Mouse (Mus musculus) testis, adult 2 months (tissue): ENCODE data around the gene Slc25a33.

Experiments used
- CTCF ChIP-seq: fragments of 200-500 bp; IDR thresholded peaks from 2 replicates; pipeline ENCODE4 v1.5.1; 2012; ENCODE audit warnings: low read depth, mild to moderate bottlenecking, inconsistent platforms, low read length, moderate library complexity; ENCODE audit not compliant: control insufficient read depth, insufficient read depth, insufficient replicate concordance
- POLR2A ChIP-seq: fragments of 200-500 bp; IDR thresholded peaks from 2 replicates; pipeline ENCODE4 v1.6.1; 2012; ENCODE audit warnings: low read depth, mild to moderate bottlenecking, inconsistent platforms, low read length, moderate library complexity; ENCODE audit not compliant: control insufficient read depth

DNA sequence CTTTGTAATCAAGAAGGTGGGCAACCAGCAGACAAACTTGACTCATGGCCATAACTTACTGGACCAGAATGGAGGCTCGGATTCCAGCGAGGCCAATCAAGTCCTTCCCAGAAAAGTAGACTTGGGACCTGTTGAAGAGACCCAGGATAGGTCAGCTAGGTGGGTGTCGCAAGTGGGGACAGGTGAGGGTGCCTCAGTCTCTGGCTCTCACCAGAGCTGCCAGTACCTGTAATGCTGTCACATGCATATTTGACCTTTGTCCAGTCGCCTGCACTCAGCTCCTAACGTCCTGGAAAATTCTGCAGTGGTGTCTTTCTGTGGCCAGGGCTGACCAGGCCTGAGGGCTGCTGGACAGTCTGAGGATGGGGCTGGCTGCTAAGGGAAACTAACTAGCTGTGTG lies 62.6 kb downstream of the Slc25a33 start:
- TF ChIP-seq CTCF (no peak), POLR2A (no peak)
